Mouse (Mus musculus) Patski (cell line): ENCODE results near the gene Actl11. TPM values are rescaled to one million over a fixed set of nuclear protein-coding genes. Genes with fewer than 3 reads are reported as not detected.

ENCODE experiments used
- ATAC-seq: fragments of 100-300 bp; one replicate; pipeline ENCODE4 v1.8.0; 2021
- CTCF ChIA-PET: fragments of 350-600 bp; sonication (Branson Sonifier 250); formaldehyde crosslinking; loops from one replicate; lab custom pipeline; 2022; ENCODE audit warnings: inconsistent platforms; lab: Charles Lee
- POLR2A ChIA-PET: fragments of 350-600 bp; sonication (Branson Sonifier 250); formaldehyde crosslinking; loops from one replicate; lab custom pipeline; 2022; ENCODE audit warnings: antibody characterized with exemption, inconsistent platforms; lab: Charles Lee
- DNase-seq: peaks from one replicate; pipeline ENCODE4 v3.0.0-alpha.2; 2011; ENCODE audit warnings: low read depth, low spot score
- H3K27me3 ChIP-seq: fragments of 371-371 bp; one replicate; pipeline ENCODE4 v1.5.1; 2021
- CTCF ChIP-seq: fragments of 100-300 bp; IDR thresholded peaks from one replicate; pipeline ENCODE4 v1.5.1; 2021
- in situ Hi-C: fragments of 300-500 bp; cut with MboI; formaldehyde crosslinking; loops from 3 replicates; pipeline ENCODE4 v1.11.1; 2018; ENCODE audit warnings: low pct_unique_long_range_greater_than_20kb, mixed read lengths
- polyA plus RNA-seq: library from polyadenylated mRNA; unstranded; gene quantifications from one replicate; pipeline ENCODE4 v1.2.3, GENCODE M21; 2021

Gene Actl11
- polyA plus RNA-seq, 1 experiment from 2014 or later = not detected

- no peak for ATAC-seq
- ChIA-PET POLR2A (interaction anchor here (0.5 to 1.3 kb wide), 3 partner anchors 8 to 141 kb away, joined by 3 read pairs; no protein-coding TSS in a partner anchor), CTCF (interaction anchor here (1.0 to 1.2 kb wide), 2 partner anchors 15 to 68 kb away, joined by 3 read pairs; no protein-coding TSS in a partner anchor)
- in situ Hi-C loops = no loop called here
- no peak for TF ChIP-seq CTCF
- no peaks in the 10 kb centered on the region for H3K27me3 ChIP-seq
- no peak for DNase-seq
Measured at GRCm38 (mm10) chr9:107971690-107972541, 43.6 kb downstream of the Actl11 start.

- DNase-seq (no peak), ATAC-seq (no peak)
- ChIA-PET CTCF (interaction anchor here (0.7 to 2.5 kb wide), 4 partner anchors 8 to 12 kb away, joined by 3 to 12 read pairs (median 3); partner anchors contain the start of genes Gm20661 and Inka1), POLR2A (interaction anchor here (0.7 kb wide), 2 partner anchors 9 to 228 kb away, joined by 9 to 12 read pairs; no protein-coding TSS in a partner anchor)
- TF ChIP-seq CTCF = no peak
- H3K27me3 ChIP-seq = no peaks in the 10 kb centered on the region
- in situ Hi-C loops = no loop called here
Measured at GRCm38 (mm10) chr9:107974491-107975171, 46.4 kb downstream of the Actl11 start.

GRCm38 (mm10) chr9:107975399-107976386, 47.4 kb downstream of the Actl11 start, which contains the start of gene Uba7:
Uba7 (plus strand) TSS chr9:107975505.
- no peak for DNase-seq
- TF ChIP-seq CTCF = no peak
- peak; percentile 73 for ATAC-seq
- in situ Hi-C loops = no loop called here
- no peaks in the 10 kb centered on the region for H3K27me3 ChIP-seq
- ChIA-PET CTCF (interaction anchor here (0.9 to 2.5 kb wide), 5 partner anchors 10 to 77 kb away, joined by 3 to 12 read pairs (median 5); partner anchors contain the start of genes Amigo3 and Inka1), POLR2A (interaction anchor here (1.0 to 1.6 kb wide), 2 partner anchors 8 to 27 kb away, joined by 3 to 4 read pairs; partner anchors contain the start of gene Ip6k1)

GRCm38 (mm10) chr9:107978815-107979214, 50.5 kb downstream of the Actl11 start:
- DNase-seq = no peak
- no peak for ATAC-seq
- no peaks in the 10 kb centered on the region for H3K27me3 ChIP-seq
- CTCF ChIA-PET = no interaction called here
- in situ Hi-C loops = no loop called here
- TF ChIP-seq CTCF = no peak
- POLR2A ChIA-PET = no interaction called here

Other genes with a start within 250 kb of the Actl11 start
- 2.2 TPM for gene Gnat1, start 248.8 kb upstream of the Actl11 start, polyA plus RNA-seq
- 272 TPM for gene Sema3f, start 218.0 kb upstream of the Actl11 start, polyA plus RNA-seq
- gene Rbm5, start 157.5 kb upstream of the Actl11 start, polyA plus RNA-seq = 113 TPM
- 54.2 TPM for gene Rbm6, start 55.2 kb upstream of the Actl11 start, polyA plus RNA-seq
- gene Mon1a, start 40.3 kb upstream of the Actl11 start, polyA plus RNA-seq = 13.4 TPM
- 0.12 TPM for gene Mst1r, start 21.6 kb upstream of the Actl11 start, polyA plus RNA-seq
- 0.05 TPM for gene Camkv, start 7.2 kb downstream of the Actl11 start, polyA plus RNA-seq
- 7.3 TPM for gene Traip, start 21.7 kb downstream of the Actl11 start, polyA plus RNA-seq
- gene Uba7, start 47.0 kb downstream of the Actl11 start, polyA plus RNA-seq = 18.8 TPM
- not detected for gene Gm20661, start 54.6 kb downstream of the Actl11 start, polyA plus RNA-seq
- 0.24 TPM for gene Inka1, start 57.4 kb downstream of the Actl11 start, polyA plus RNA-seq
- not detected for gene Cdhr4, start 64.0 kb downstream of the Actl11 start, polyA plus RNA-seq
- gene Gm20662, start 67.9 kb downstream of the Actl11 start, polyA plus RNA-seq = not detected
- gene Ip6k1, start 74.0 kb downstream of the Actl11 start, polyA plus RNA-seq = 83.8 TPM
- 19.3 TPM for gene Gmppb, start 120.8 kb downstream of the Actl11 start, polyA plus RNA-seq
- 2.9 TPM for gene Amigo3, start 124.7 kb downstream of the Actl11 start, polyA plus RNA-seq
- gene Mst1, start 152.0 kb downstream of the Actl11 start, polyA plus RNA-seq = 0.14 TPM
- 52.2 TPM for gene Rnf123, start 154.9 kb downstream of the Actl11 start, polyA plus RNA-seq
- 93.3 TPM for gene Apeh, start 166.1 kb downstream of the Actl11 start, polyA plus RNA-seq